Mouse (Mus musculus) c-Kit-positive CD71-negative TER-119-negative erythroid progenitor cells, embryonic 14.5 days (primary cell): Measurements from ENCODE around the gene Gins3.
"Not testable (repeated sequence)": the region's sequence is repeated elsewhere in the genome, so short reads cannot be mapped to it uniquely, and the experiment has no call there.

Experiments
- DNase-seq: peaks from one replicate; pipeline ENCODE4 v3.0.0-alpha.2; 2013; ENCODE audit warnings: low read depth

Gins3 gene

GRCm38 (mm10) chr8:95633262-95634062, at the start of gene Gins3:
Gene Gins3 (plus strand): TSS chr8:95633453.
- DNase-seq: peak; percentile 90

DNA sequence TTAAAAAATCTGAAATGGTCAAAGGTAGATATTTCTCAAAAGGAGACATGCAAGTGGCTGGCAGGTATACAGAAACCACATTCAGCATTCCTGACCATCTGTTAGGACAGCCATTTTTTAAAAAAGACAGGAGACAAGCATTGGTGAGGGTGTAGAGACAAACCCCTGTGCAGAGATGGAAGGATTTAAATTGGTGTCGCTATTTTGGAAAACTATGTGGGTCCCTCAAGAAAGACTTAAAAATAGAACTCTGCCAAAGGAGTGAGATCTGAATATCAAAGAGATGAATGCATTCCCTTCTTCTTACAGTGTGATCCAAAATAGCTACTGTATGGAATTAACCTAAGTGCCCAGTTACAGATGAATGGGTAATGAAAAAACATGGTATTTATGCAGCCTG, 45.9 kb upstream of the Gins3 start:
- no peak for DNase-seq

GRCm38 (mm10) chr8:95589282-95589681, 44.0 kb upstream of the Gins3 start:
- DNase-seq: no peak

GRCm38 (mm10) chr8:95590539-95590938, 42.7 kb upstream of the Gins3 start:
- DNase-seq: no peak

DNA sequence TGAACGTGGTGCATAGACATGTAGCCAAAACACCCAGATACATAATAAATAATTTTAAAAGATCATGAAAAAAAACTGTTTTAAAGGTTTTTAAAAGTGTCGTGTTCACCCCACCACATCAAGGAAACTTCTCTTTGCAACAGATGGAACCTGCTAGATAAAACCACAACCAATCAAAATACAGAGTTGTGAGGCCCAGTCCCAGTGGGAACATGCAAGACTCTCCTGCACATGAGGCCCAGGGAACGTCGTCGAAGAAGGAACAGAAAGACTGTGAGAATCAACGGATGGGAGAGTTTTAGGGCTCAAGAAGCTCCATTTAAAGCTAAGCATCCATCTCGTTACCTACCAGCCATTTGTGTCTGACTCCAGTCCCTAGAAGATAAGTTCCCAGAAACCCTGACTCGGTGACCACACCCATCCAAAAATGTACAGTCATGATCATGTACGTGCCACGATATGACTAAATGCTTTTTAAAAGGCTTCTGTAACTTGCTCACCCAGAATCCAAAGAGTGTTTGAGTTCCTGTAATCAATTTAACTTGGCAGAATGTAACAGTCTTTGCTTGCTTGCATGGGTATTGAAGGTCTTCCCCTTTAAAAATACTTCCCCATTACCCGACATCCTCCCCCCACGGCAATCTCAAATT, 41.0 kb upstream of the Gins3 start:
- no peak for DNase-seq

- no peak for DNase-seq
These were observed 39.5 kb upstream of the Gins3 start for GRCm38 (mm10) chr8:95593439-95594393.

DNA sequence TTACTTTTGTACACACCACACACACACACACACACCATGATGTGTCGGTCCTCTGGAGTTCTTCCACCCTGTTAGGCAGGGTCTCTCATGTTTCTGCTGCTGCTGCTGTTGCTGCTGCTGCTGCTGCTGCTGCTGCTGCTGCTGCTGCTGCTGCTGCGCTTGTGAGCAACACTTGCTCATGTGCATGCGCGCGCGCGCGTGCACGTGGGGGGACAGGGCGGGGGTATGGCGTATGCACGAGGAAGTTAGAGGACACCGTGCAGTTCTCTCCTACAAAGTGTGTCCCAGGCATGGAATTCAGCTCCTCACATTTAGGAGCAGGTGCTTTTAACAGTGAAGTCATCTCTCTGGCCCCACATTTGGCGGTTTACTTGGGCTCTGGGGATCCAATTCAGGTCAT, 38.1 kb upstream of the Gins3 start:
- DNase-seq: no peak

DNA sequence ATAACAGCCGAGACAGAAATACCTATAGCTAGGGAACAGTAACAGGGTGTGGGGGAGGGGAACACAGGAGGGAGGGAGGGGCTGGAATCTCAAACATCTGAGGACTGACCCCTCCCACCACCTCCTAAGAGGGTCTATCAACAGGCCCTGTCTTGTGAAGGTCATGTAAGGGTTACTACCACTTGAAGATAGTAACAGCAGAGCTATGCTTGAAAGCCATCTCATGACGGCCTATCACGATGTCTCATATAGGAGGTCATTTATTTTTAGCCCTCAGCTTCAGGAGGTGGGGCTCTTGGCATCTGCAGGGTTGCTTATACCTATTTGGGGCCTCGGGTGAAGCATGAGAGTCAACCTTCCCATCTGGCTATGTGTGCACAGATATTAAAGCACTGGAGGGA, 36.4 kb upstream of the Gins3 start:
- no peak for DNase-seq

DNA sequence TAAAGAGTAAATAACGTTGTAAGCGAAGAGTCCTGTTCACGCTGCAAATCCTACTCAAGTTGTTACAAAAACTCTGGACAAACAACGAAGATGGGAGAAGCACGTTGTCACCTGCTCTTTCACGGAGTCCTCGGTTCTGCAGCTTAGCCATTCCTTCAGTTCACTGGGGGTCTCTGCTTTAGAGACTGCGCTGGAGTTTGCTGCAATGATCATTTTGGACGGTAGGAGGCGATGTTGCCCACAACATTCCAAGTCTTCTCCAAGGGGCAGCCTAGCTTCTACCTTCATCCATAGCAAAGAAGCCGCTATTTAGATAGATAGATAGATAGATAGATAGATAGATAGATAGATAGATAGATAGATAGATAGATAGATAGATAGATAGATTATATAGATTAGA, 33.4 kb upstream of the Gins3 start:
- DNase-seq: peak; percentile 34

- no peak for DNase-seq
These were observed 31.9 kb upstream of the Gins3 start for GRCm38 (mm10) chr8:95601306-95601705.

- DNase-seq: no peak
These were observed 31.1 kb upstream of the Gins3 start for GRCm38 (mm10) chr8:95602168-95602567.

GRCm38 (mm10) chr8:95606509-95606908, 26.7 kb upstream of the Gins3 start:
- not testable (repeated sequence) for DNase-seq

GRCm38 (mm10) chr8:95607210-95607609, 26.0 kb upstream of the Gins3 start:
- DNase-seq: no peak

DNA sequence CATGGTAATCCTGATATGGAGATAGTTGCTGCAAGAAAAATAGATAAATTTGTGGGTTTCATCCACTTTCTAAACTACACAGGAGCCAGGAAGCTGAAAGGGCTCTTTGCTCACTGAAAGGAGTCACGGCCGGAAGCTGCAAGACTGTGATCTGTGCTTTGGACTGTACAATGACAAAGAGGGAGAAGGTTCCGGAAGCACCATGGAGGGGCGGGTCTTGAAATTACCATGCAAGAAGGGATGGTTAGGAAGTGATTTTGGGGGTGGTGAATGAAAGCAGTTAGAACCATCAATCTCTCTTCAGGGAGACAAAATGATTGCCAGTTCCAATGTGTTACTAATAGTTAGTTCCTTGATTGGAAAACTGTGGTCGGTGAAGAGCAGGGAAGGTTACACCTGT, 23.8 kb upstream of the Gins3 start:
- DNase-seq: no peak

DNA sequence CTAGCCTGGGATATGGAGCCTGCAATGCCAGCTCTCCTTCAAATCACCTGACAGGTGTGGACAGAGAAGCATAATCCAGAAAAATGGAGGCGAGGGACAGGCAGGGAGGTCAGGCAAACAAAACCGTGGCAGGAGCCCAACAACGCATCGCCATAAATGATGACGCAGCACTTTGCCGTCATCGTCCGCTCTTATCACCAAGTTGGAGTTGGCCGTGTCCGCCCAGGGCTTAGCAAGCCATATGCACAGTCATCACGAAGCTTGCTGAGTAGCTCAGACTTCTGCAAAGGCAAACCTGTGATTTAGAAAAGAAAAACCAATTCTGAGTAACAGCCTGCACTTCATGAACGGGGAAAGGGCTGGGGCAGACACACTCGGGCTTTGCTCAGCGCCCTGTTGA, 22.5 kb upstream of the Gins3 start:
- no peak for DNase-seq

- DNase-seq: no peak
These were observed 21.5 kb upstream of the Gins3 start for GRCm38 (mm10) chr8:95611769-95612168.

DNA sequence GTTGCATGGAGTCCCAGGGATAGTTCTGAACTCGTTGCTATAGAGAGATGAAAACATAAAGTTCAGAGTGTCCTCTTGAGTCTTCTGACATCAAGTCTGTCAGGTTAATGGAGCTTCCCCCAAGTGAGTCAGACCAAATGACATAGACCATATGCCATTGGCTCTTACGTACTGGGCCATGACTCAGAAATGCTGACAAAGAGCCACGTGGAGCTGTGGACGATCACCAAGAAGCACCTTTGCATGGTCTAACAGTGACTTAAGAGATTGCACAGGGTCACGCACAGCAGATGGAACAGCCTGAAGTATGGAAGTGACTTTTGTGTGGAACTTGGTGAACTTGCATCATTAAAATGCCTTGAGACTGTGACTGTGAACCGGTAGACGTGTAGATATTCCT, 16.9 kb upstream of the Gins3 start:
- no peak for DNase-seq

GRCm38 (mm10) chr8:95620046-95620445, 13.2 kb upstream of the Gins3 start:
- no peak for DNase-seq

GRCm38 (mm10) chr8:95624833-95625232, 8.4 kb upstream of the Gins3 start:
- no peak for DNase-seq

DNA sequence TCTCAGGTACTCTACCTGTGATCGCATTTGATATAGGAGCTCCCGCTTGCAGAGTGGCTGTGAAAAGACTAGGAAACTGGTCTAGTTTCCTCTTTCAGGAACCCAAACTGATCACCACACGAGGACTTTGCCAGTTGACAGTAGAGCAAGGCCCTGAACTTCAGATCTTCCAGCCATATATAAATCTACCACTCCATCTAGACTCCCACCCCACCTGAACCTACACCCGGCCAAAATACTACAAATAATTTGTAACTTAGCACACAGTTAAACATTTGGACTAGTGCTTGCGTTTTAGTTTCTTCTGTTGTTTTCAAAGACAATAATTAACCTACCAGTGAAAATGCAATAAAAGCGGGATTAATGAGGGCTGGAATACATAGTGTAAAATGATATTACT, 413 bp upstream of the Gins3 start:
- no peak for DNase-seq

DNA sequence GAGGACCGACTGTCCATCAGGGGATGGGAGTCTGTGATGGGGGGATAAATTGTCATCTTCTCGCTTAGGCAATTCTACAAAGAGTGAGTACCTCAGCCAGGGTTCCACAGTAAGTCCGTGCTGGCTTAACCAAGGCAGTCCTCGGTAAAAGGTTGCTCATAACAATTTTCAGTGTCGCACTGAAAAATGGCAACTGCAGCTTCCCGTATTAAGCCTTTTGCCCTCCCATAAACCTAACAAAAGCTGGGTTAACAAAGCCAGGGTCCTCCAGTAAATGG, 749 bp downstream of the Gins3 start:
- DNase-seq: no peak

GRCm38 (mm10) chr8:95644942-95645341, 11.7 kb downstream of the Gins3 start:
- DNase-seq: no peak

DNA sequence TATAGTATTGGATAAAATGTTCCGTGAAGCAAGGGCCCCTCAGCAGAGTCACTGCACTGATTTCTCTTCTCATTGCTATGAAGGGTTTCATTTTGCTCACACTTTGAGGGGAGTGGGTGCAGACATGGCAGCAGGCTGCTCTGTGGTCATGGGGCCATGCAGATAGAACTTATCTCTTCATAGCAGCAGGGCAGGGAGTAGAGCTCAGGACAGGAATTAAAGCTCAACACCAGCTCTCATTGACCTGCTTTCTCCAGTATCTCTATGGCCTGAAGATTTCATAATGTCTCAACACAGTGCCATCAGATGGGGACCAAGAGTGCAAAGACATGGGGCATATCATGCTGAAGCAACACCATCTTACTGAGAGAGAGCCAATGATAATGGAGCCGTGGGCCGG, 15.0 kb downstream of the Gins3 start:
- no peak for DNase-seq
